Mouse (Mus musculus) heart, adult 2 months (tissue): ENCODE measurements at regions not wholly inside any gene's neighbourhood (a gene's known extent, or its start where the extent isn't known, plus 50 kb on each side); places are given as distances from the start of the nearest gene placed in this dataset.

Experiments used
- EP300 ChIP-seq: fragments of 200-500 bp; IDR thresholded peaks from 2 replicates; pipeline ENCODE4 v1.6.1; 2011; ENCODE audit warnings: low read depth, low read length, control low read depth; ENCODE audit not compliant: insufficient read depth
- POLR2A ChIP-seq: fragments of 200-500 bp; IDR thresholded peaks from 2 replicates; pipeline ENCODE4 v1.6.1; 2011; ENCODE audit warnings: mild to moderate bottlenecking, low read depth, low read length, control low read depth; ENCODE audit not compliant: insufficient read depth

DNA sequence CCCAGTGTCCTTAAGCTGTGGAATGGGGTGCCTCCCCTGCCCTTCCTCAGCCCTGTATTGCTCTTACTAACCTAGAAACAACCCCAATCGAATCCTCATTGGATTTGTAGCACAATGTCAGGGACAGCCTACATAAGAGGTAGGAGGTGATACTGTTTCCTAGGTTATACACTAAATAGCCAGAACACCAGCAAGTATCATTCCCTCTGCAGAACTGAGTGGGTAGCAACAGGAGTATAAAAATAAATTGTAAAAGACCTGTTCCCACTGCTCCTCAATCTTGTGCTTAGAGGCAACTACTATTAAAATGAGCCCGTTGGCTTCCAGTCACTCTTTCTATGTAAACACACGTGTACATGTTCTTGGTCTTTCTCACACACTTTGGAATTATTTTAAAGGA, 52.2 kb upstream of the Tnfaip3 start:
- TF ChIP-seq EP300 (no peak), POLR2A (no peak)
